Mouse (Mus musculus) neural tube, embryonic 10.5 days (tissue): ENCODE data around the gene 4930402F06Rik.

Source experiments
- DNase-seq: peaks from one replicate; pipeline ENCODE4 v3.0.0-alpha.2; 2017; ENCODE audit warnings: low spot score; ENCODE audit errors: extremely low spot score

Gene 4930402F06Rik

GRCm38 (mm10) chr2:35342605-35343004 lies 54.4 kb downstream of the 4930402F06Rik start:
- DNase-seq = no peak

DNA sequence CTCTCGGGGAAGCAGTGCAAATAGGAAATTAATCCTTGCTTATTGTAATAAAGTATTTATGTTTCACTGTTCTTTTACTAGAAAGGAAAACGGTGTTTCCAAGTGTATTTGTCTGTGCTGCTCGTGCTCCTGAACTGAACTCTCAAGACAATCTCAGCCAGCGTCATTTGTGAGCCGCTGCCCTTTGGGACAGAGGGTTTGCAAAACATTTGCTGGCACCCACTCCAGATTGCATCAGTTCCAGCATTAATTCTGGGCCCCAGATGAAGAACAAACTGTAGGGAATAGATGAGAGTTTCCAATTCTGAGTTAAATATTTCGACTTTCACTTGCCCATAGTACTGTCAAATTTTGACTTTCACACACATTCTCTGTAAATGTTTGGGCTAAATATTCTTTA lies 58.3 kb downstream of the 4930402F06Rik start:
- no peak for DNase-seq

GRCm38 (mm10) chr2:35338036-35338435 lies 58.9 kb downstream of the 4930402F06Rik start:
- no peak for DNase-seq

- DNase-seq = no peak
Measured at GRCm38 (mm10) chr2:35337419-35337818, 59.6 kb downstream of the 4930402F06Rik start.

GRCm38 (mm10) chr2:35336388-35337280 lies 60.3 kb downstream of the 4930402F06Rik start, which contains the start of gene Stom:
TSS of gene Stom (minus strand) at chr2:35336976.
- peak; percentile 98 for DNase-seq

GRCm38 (mm10) chr2:35335620-35336019 lies 61.4 kb downstream of the 4930402F06Rik start:
- DNase-seq = no peak

GRCm38 (mm10) chr2:35333670-35334069 lies 63.3 kb downstream of the 4930402F06Rik start:
- no peak for DNase-seq

- no peak for DNase-seq
Measured at GRCm38 (mm10) chr2:35331205-35331604, 65.8 kb downstream of the 4930402F06Rik start.

DNA sequence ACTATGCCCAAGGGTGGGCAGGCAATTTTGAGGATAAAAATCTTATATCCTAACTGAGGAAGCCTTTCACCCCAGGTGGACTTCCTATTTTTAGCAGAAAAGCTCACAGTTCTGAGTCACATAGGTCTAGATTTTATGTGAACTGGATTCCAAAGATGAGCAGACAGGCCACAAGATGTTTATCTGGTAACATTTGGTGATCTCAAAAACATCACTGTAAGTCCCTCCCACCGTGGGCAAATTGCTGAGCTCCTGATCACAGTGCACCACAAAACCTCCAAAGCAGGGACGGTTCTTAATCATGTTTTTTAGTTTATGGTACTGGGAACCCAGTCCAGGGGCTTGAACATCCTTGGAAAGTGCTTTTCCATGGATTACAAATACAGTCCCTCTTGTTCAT lies 67.9 kb downstream of the 4930402F06Rik start:
- DNase-seq = no peak

DNA sequence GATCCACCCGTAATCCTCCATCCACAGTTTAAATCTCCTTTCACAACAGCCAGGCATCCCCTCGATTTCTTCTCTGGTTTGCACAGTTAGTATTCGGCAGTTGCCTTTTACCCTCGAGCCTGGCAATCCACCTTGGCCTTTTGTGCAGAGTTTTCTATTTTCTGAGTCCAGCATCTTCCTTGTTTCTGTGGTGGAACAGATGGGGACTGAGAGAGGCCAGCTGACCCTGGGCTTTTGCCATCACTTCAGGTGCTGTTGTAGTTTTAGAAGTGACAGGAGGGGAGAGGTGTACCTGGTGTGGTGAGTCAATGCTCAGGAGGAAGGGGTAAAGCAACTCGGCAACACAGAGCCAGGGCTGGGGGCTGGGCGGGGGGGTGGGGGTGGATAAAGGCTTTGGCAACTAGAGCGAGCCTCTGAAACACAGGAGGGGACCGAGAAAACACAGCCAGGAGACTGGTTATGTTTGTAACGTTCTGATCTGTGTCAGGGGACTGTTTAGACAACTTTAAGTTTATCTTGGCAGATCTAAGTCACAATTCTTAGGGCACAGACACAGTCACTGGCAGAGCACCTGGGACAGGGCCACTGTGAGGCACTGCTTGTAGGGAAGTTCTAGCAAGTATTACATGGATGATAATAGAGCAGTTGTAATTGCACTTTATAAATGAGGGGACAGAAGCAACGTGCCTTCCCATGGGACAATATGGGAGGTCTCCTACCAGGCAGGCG lies 68.7 kb downstream of the 4930402F06Rik start:
- no peak for DNase-seq

DNA sequence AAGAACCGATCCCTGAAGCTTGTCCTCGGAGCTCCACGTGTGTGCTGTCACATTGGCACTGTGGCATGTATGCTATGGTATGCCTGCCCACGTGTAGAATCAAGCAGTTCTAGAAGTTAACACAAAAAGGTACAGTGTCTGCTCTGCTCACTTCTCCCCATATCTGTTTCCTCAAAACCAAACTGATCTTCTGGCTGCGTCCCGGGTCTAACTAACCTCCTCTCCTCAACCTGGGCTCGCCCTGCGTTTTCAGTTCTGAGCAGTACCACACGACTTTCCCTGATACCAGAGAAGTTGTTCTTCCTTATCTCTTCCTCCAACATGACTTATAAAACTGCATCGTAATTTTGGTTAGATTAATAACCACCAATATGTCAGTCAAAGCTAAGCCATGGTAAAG lies 69.4 kb downstream of the 4930402F06Rik start:
- no peak for DNase-seq

DNA sequence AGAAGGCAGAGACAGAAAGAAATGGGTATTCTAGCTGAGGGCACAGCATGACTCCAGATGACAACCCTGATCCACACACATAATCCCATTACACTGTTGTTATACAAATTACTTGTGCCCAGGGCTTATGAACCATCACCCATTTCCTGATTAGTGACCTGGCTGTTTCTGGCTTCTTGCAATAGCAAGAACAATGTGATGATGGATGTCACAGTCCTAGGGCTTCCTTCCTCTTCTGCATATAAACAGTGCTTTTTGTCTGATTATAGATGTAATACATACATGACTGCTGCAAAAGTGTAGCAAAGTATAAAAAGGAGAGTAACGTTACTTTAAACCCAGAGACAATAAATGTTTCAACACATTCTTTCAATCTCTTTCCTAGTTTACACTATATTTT lies 70.0 kb downstream of the 4930402F06Rik start:
- no peak for DNase-seq

GRCm38 (mm10) chr2:35325930-35326329 lies 71.0 kb downstream of the 4930402F06Rik start:
- no peak for DNase-seq
